Mouse (Mus musculus): ENCODE measurements around the gene Slc35a3. TPM values are rescaled to one million over a fixed set of nuclear protein-coding genes. Genes with fewer than 3 reads are reported as not detected.

The Slc35a3 gene
- 26.5 TPM for polyA plus RNA-seq (2017; shearing (Covaris generic))

DNA sequence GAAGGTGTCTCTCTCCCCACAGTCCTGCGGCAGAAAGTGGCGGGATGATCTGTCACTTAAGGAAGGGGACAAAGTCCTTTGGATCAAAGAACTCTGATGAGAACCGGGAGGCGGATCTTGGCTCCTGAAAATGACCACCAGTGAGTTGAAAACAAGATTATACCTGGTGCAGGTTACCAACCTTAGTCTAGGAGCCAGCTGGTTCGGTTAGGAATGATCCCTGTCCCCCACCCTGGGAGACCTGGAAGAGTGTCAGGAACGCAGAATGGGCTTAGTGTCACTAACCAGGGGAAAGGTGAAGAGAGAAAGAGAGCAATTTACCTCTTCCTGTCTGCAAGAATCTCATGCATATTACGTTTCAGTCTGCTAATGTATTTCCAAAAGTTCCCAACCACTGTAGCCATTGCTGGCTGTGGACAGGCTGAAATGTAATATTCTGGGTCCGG is at the start of gene Slc35a3:
Slc35a3 (minus strand) TSS at position 396 of the 446 bp plus-strand sequence.

DNA sequence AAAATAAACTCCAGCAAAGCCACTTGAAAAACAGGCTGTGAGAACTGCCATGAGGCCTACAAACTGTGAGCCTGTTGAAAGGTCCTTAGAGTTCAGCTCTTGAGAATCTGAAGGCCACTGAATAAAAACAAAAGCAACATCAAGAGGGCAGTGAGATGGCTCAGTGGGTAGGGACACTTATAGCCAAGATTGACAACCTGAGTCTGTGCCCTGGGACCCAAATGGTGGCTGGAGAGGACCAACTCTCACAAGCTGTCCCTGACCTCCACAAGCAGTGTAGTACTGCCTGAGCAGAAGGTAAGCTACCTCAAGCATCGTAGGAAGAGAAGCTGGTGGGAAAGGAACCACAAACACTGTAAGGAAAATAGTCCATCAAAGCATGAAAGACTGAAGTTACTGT is 31.5 kb downstream of the Slc35a3 start, which contains the start of gene Gm43191:
Gm43191 (minus strand) TSS at position 101 of the 400 bp plus-strand sequence.

DNA sequence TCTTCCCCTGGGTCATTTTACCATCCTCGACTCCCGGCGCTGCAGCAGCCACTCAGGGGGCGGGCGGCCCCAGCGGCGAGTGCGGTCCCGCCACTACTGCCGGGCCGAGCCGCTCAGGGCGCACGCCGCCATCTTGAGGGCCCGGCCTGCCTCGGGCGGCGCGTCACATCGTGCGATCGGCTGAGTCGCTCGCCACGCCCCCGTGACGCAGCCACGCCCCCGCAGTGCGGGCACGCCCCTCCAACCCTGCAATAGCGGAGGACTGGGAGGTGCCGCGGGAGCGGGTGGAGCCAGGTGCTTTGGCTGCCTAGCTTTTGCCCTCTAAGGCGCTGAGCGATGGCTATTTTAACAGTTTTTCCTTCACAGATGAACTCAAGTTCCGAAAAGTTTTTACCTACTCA is 50.2 kb downstream of the Slc35a3 start, which contains the start of gene Mfsd14a:
Mfsd14a (minus strand) TSS at position 215 of the 401 bp plus-strand sequence.

Other genes starting within 250 kb of the Slc35a3 start
- 21.5 TPM for gene Rtca, start 204.6 kb downstream of the Slc35a3 start, polyA plus RNA-seq (2017; shearing (Covaris generic))
- 15.3 TPM for gene Dbt, start 199.8 kb downstream of the Slc35a3 start, polyA plus RNA-seq (2017; shearing (Covaris generic))
- 0.74 TPM for gene Lrrc39, start 149.9 kb downstream of the Slc35a3 start, polyA plus RNA-seq (2017; shearing (Covaris generic))
- 3.7 TPM for gene Sass6, start 117.8 kb downstream of the Slc35a3 start, polyA plus RNA-seq (2017; shearing (Covaris generic))
- 25.5 TPM for gene Trmt13, start 98.2 kb downstream of the Slc35a3 start, polyA plus RNA-seq (2017; shearing (Covaris generic))
- 135 TPM for gene Mfsd14a, start 50.2 kb downstream of the Slc35a3 start, polyA plus RNA-seq (2017; shearing (Covaris generic))
- gene Gm43191, start 31.6 kb downstream of the Slc35a3 start, polyA plus RNA-seq (2017; shearing (Covaris generic)): not detected
- gene Agl, start 95.3 kb upstream of the Slc35a3 start, polyA plus RNA-seq (2017; shearing (Covaris generic)): 5.3 TPM
- 24.5 TPM for gene Frrs1, start 146.6 kb upstream of the Slc35a3 start, polyA plus RNA-seq (2017; shearing (Covaris generic))

Measured in effector memory CD4-positive, alpha-beta T cell, adult 7 months (primary cell).